Mouse (Mus musculus) embryonic facial prominence, embryonic 13.5 days (tissue): Measurements from ENCODE around the gene Sdhaf1. TPM values are rescaled to one million over a fixed set of nuclear protein-coding genes. Genes with fewer than 3 reads are reported as not detected.

ENCODE experiments used
- ATAC-seq: fragments of 200-750 bp; cut with Nextera tagmentation; 2 replicates; pipeline ENCODE4 v1.8.0; 2017; ENCODE audit warnings: low read depth; ENCODE audit not compliant: insufficient number of reproducible peaks, insufficient read depth, low FRiP score, low TSS enrichment
- H3K27ac ChIP-seq: fragments of 300-500 bp; sonication (generic); 2 replicates; pipeline ENCODE4 v1.5.1; 2015; ENCODE audit warnings: moderate library complexity, mild to moderate bottlenecking, inconsistent platforms
- H3K27me3 ChIP-seq: fragments of 300-500 bp; sonication (generic); 2 replicates; pipeline ENCODE4 v1.6.1; 2015; ENCODE audit warnings: mild to moderate bottlenecking, inconsistent platforms
- H3K36me3 ChIP-seq: fragments of 300-500 bp; sonication (generic); 2 replicates; pipeline ENCODE4 v1.6.1; 2015; ENCODE audit warnings: mild to moderate bottlenecking, inconsistent platforms
- H3K4me1 ChIP-seq: fragments of 300-500 bp; sonication (generic); 2 replicates; pipeline ENCODE4 v1.6.1; 2015; ENCODE audit warnings: inconsistent platforms
- H3K4me2 ChIP-seq: fragments of 300-500 bp; sonication (generic); 2 replicates; pipeline ENCODE4 v1.6.1; 2015; ENCODE audit warnings: moderate library complexity, mild to moderate bottlenecking, inconsistent platforms
- H3K4me3 ChIP-seq: fragments of 300-500 bp; sonication (generic); 2 replicates; pipeline ENCODE4 v1.5.1; 2015; ENCODE audit warnings: mild to moderate bottlenecking, inconsistent platforms
- H3K9ac ChIP-seq: fragments of 300-500 bp; sonication (generic); 2 replicates; pipeline ENCODE4 v1.6.1; 2015; ENCODE audit warnings: mild to moderate bottlenecking, inconsistent platforms
- H3K9me3 ChIP-seq: fragments of 300-500 bp; sonication (generic); 2 replicates; pipeline ENCODE4 v1.6.1; 2016; ENCODE audit warnings: inconsistent platforms
- WGBS: fragments of 180-500 bp; shearing (Covaris S2); methylation state at CpG from one replicate; pipeline ENCODE4 v1.1.7; 2015; ENCODE audit warnings: mixed read lengths; 5-methylcytosine and 5-hydroxymethylcytosine counted together
- polyA plus RNA-seq: library from polyadenylated mRNA; unstranded; fragments of >200 nt; fragmentation: Nextera tagmentation; extraction: Ambion mirVana; gene quantifications from 2 replicates; pipeline ENCODE4 v1.2.1, GENCODE M21; 2015

Sdhaf1 gene
- polyA plus RNA-seq, 1 experiment from 2014 or later, result 22.5 TPM

DNA sequence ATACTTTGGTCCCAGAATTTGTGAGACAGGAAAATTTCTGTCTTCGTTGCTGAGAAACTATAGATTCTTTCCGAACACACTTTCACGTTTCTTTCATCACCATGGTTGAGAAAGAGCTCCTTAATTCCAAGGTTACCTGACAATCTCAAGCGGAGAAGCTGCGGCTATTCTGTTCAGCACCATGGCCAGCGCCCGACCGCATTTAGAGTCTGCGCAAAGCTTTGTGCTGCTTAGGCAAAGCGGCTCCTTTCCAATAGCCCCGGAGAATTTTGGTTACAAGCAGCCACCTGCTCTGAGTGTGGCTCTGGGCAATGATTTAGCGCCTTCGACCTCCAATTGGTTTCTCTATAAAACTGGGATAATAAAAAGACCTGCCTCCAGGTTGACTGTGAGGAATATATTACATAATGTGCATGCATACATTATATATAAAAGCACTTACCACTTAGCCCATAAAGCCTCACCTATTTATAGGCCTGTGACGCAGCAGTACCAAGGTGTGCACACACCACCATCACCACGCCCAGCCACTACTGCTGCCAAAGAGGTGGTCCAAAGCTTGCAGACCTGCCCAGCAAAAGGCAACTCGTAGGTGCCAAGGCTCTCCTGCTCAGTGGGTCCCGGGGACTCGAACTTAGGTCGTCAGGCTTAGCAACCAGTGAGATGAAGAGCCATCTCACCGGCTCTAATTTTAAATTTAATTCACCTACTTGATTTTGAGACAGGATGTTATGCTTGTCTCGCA lies 23.1 kb upstream of the Sdhaf1 start:
- H3K27ac ChIP-seq, result no peak overlapping the region
- no peak overlapping the region for H3K4me2 ChIP-seq
- H3K4me1 ChIP-seq, result peaks cover 9% of the 10 kb centered on the region
- no peak overlapping the region for H3K4me3 ChIP-seq
- ATAC-seq, result no peak
- 27% methylated on average over 21 of the region's 21 CpGs for WGBS
- peaks cover 38% of the 10 kb centered on the region for H3K27me3 ChIP-seq
- H3K36me3 ChIP-seq, result no peaks in the 10 kb centered on the region
- no peak overlapping the region for H3K9ac ChIP-seq
- no peaks in the 10 kb centered on the region for H3K9me3 ChIP-seq

DNA sequence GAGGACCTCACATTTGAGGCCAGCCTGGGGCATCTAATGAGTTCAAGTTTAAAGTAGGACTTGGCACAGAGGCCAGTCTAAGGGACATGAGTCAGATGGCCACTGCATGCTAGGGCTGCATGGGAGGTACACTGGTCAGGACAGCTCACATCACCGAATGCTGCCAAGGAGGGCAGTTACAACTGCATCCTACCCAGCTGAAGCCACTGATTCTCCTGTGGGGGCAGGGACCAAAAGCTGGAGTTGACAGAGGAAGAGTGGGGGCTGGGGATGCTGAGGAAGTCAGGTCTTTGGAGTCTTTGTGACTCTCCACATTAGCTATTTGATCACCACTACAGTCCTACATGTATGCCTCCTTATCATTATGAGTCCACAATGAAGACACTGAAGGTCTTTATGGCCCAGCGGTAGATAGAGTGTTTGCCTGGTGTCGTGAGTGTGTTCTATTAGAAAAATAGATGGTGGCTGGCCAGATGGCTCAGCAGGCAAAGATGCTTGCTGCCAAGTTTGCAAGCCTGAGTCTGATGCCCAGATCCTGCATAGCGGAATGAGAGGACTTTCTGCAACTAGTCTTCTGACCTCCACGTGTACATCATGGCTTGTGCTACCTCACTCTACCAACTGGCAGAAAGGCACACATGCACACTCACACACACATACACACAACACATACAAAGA lies 15.9 kb upstream of the Sdhaf1 start:
- peaks cover 22% of the 10 kb centered on the region for H3K27me3 ChIP-seq
- H3K4me1 ChIP-seq, result peaks cover 10% of the 10 kb centered on the region; the same call in 1 of the 2 replicates
- 74% methylated on average over 5 of the region's 5 CpGs for WGBS
- ATAC-seq, result no peak
- no peak overlapping the region for H3K9ac ChIP-seq
- no peak overlapping the region for H3K27ac ChIP-seq
- H3K4me2 ChIP-seq, result no peak overlapping the region
- H3K4me3 ChIP-seq, result no peak overlapping the region
- H3K36me3 ChIP-seq, result no peaks in the 10 kb centered on the region
- H3K9me3 ChIP-seq, result no peaks in the 10 kb centered on the region

DNA sequence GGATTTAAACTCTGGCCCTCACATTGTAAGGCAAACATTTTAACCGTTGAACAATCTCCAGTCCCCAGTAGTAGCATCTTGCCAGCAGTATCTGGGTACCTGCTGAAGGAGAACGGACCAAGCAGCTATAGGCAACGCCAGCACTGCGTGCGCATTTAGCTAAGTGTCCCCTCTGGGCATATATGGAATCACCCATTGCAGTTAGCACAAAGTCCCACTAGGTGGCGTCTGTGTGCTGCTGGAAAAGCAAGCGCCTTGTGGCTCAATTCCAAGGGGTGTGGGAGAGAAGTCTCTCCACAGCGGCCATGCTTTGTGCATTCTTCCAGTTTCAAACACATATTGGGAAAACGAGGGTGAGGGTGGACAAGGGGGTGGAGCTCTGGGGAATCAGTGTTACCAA lies 12.7 kb upstream of the Sdhaf1 start:
- Histone ChIP-seq H3K9me3 (no peaks in the 10 kb centered on the region), H3K4me2 (no peak overlapping the region; the same call in 1 of the 2 replicates), H3K36me3 (no peaks in the 10 kb centered on the region), H3K4me1 (peaks cover 20% of the 10 kb centered on the region), H3K4me3 (no peak overlapping the region), H3K9ac (no peak overlapping the region), H3K27ac (no peak overlapping the region), H3K27me3 (peaks cover 26% of the 10 kb centered on the region)
- ATAC-seq, result no peak
- WGBS, result 2% methylated on average over 9 of the region's 9 CpGs

DNA sequence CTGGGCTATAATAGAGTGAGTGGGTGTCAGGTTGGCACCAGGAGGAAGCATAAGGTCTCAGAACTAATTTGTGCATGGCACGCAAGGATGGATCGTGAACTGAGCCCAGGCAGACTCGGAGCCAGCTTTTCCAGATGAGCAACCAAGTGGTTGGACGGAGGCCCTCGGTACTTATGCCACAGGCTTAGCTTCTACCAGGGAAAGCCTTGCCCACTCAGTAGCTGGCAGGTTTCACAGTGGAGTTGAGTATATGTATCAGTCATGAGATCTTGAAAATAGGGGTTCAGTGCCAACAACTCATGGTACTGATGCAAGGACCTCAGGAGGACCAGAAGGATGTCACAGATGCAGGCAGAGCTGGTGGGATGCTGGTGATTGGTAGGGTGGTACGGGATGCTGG lies 12.0 kb upstream of the Sdhaf1 start:
- 79% methylated on average over 6 of the region's 6 CpGs for WGBS

DNA sequence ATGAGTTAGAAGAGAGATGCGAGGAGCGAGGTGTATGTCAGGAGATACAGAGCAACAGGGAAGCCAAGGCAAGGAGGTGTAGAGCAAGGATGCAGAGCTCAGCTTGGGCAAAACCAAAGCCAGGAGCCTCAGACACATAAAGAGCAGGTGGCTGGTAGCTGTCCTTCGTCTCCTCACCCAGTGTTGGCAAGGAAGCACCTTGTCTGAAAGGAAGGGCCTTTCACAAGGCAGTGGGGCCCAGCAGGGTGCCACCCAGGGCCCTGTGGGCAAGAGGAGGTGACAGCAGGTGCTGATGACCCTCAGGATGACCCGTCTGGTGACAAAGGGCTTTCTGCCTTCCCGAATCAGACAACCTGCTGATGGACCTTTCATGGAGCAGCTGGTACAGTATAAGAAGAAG lies 10.9 kb upstream of the Sdhaf1 start:
- no peak for ATAC-seq

More for the DNA sequence above, 12.0 kb upstream of the Sdhaf1 start:
- no peak for ATAC-seq
- H3K4me2 ChIP-seq, result no peak overlapping the region
- peaks cover 20% of the 10 kb centered on the region for H3K4me1 ChIP-seq
- H3K36me3 ChIP-seq, result no peaks in the 10 kb centered on the region
- no peak overlapping the region for H3K9ac ChIP-seq
- no peaks in the 10 kb centered on the region for H3K9me3 ChIP-seq
- peaks cover 26% of the 10 kb centered on the region for H3K27me3 ChIP-seq
- H3K27ac ChIP-seq, result no peak overlapping the region
- no peak overlapping the region for H3K4me3 ChIP-seq

DNA sequence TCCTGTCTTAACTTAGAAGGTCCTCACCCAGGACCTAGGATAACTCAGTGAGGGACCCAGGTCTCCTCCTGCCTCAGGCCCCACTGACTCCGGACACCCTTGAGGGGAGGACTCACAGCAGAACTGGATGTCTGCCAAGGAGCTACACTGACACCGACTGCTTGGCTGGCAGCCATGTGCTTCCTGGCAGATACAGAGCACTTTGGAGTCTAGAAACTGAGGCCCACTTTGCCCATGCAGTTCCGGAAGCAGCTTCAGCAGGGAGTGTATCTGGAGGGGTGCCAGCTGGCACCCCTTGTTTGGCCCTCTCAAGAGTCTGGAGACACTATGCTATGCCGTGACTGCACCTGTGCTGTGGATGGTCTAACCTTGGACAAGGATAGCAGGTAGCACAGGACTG lies 9.7 kb upstream of the Sdhaf1 start:
- peaks cover 20% of the 10 kb centered on the region for H3K4me1 ChIP-seq
- peak overlapping the region; percentile 28; the same call in 1 of the 2 replicates for H3K27ac ChIP-seq
- 0 out of 2 replicates have a peak, but pooled peaks have one; percentile 11 for ATAC-seq
- H3K4me3 ChIP-seq, result no peak overlapping the region
- H3K27me3 ChIP-seq, result peaks cover 26% of the 10 kb centered on the region
- no peak overlapping the region; the same call in 1 of the 2 replicates for H3K4me2 ChIP-seq
- peak overlapping the region; percentile 51; the same call in 1 of the 2 replicates for H3K9ac ChIP-seq
- H3K9me3 ChIP-seq, result no peaks in the 10 kb centered on the region
- no peaks in the 10 kb centered on the region for H3K36me3 ChIP-seq
- 29% methylated on average over 4 of the region's 4 CpGs for WGBS

More for the DNA sequence above, 10.9 kb upstream of the Sdhaf1 start:
- Histone ChIP-seq H3K4me1 (peaks cover 20% of the 10 kb centered on the region), H3K4me3 (no peak overlapping the region), H3K27me3 (peaks cover 26% of the 10 kb centered on the region), H3K27ac (no peak overlapping the region), H3K4me2 (no peak overlapping the region), H3K9me3 (no peaks in the 10 kb centered on the region), H3K9ac (no peak overlapping the region), H3K36me3 (no peaks in the 10 kb centered on the region)
- WGBS, result 69% methylated on average over 5 of the region's 5 CpGs

DNA sequence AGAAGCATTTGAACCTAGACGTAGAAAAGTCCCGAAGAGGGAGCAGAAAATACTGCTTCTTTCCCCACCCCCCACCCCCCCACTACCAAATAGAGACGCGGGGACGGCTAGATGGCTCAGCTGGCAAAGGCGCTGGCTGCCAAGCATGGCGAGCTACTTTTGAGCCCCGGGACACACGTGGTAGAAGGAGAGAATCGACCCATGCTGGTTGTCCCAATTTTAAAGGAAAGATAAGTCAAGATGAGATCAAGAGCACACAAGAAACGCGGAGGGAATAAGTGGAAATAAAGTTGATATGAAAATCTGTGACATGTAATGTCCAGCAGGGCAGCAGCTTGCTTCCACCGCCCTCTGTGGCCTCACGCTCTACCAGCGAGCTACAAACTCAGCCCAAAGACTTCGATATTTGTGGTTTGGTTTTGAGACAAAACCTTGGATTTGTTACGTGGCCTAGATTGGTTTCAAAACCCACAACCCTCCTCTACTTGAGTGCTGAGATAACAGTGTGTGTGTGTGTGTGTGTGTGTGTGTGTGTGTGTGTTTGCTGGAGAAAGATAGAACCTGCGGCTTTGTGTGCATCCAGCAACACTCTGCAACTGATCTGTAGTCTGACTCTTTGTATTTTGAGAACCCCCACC lies 9.0 kb upstream of the Sdhaf1 start:
- Histone ChIP-seq H3K9ac (no peak overlapping the region), H3K36me3 (no peaks in the 10 kb centered on the region), H3K4me2 (peak overlapping the region; percentile 37; the same call in 1 of the 2 replicates), H3K27me3 (peaks cover 26% of the 10 kb centered on the region), H3K4me3 (no peak overlapping the region), H3K9me3 (no peaks in the 10 kb centered on the region), H3K27ac (no peak overlapping the region), H3K4me1 (peaks cover 20% of the 10 kb centered on the region)
- ATAC-seq, result no peak
- WGBS, result 64% methylated on average over 18 of the region's 18 CpGs

DNA sequence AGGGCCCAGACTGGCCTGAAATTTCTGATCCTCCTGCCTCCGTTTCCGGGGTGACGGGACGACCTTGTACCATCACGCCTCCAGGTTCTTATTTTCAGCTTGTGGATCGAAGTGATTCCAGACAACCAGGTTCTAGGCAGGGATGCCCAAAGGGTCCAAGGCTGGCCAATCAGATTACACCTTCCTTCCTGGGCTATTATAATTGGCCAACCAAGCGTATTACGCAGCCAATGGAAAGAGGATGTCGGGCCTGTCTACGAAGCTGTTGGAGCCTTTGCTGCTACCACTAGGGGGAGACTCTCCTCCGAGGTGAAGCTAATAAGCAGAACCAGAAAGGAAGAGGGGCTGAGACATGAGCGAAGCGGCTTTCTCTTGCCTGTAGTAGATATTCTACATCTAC lies 8.2 kb upstream of the Sdhaf1 start:
- Histone ChIP-seq H3K9ac (peak overlapping the region; percentile 16; the same call in 1 of the 2 replicates), H3K4me2 (peak overlapping the region; percentile 37), H3K27ac (no peak overlapping the region), H3K9me3 (no peaks in the 10 kb centered on the region), H3K4me3 (no peak overlapping the region), H3K27me3 (peaks cover 26% of the 10 kb centered on the region), H3K36me3 (no peaks in the 10 kb centered on the region), H3K4me1 (peaks cover 20% of the 10 kb centered on the region)
- peak; percentile 70; the same call in 1 of the 2 replicates for ATAC-seq
- 8% methylated on average over 13 of the region's 13 CpGs for whole genome bisulfite sequencing

DNA sequence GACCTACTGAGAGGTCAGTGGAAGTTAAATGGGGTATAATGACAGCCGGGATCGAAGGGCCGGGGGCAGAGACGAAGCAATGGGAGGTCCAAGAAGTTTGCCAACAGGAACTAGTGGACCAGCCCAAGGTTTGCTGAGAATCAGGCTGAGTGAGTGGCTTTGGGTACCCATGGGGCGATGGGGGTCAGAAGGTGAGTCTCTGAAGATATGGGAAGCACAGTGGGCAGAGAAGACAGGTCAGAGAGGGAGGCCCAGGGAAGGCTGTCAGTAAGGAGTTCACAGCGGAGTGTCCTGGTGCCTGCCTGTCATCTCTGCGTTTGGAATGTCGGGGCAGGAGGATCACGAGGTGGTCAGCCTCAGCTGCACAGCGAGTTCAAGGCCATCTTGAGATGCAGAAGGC lies 4.7 kb upstream of the Sdhaf1 start:
- no peaks in the 10 kb centered on the region for H3K36me3 ChIP-seq
- H3K9ac ChIP-seq, result no peak overlapping the region
- H3K27ac ChIP-seq, result no peak overlapping the region
- ATAC-seq, result no peak
- H3K4me2 ChIP-seq, result no peak overlapping the region
- H3K9me3 ChIP-seq, result no peaks in the 10 kb centered on the region
- no peaks in the 10 kb centered on the region; the same call in none of the 2 replicates for H3K27me3 ChIP-seq
- H3K4me3 ChIP-seq, result no peak overlapping the region
- WGBS, result 56% methylated on average over 10 of the region's 10 CpGs
- peaks cover 11% of the 10 kb centered on the region for H3K4me1 ChIP-seq

DNA sequence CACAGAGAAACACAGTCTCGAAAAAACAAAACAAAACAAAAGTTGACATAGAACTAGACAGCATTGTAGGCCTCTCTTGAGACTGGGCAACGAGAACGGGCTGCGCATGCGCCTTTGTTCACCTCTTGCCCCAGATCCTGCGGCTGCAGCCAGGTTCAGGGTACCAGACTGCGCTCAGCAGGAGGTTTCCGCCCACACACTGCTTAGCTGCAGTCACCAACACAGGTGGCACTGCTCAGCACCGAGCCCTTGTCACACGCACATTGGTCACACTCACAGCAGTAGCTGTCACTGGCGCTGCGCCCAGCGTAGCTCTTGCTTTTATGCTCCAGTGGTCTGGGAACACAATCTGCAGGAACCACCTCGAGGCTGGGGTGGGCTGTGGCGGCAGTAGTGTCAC lies 3.4 kb upstream of the Sdhaf1 start:
- Histone ChIP-seq H3K4me1 (peaks cover 11% of the 10 kb centered on the region), H3K4me2 (no peak overlapping the region), H3K9me3 (no peaks in the 10 kb centered on the region), H3K4me3 (no peak overlapping the region), H3K36me3 (no peaks in the 10 kb centered on the region), H3K27ac (no peak overlapping the region), H3K27me3 (no peaks in the 10 kb centered on the region; the same call in 1 of the 2 replicates), H3K9ac (no peak overlapping the region)
- WGBS, result 63% methylated on average over 15 of the region's 15 CpGs
- ATAC-seq, result no peak

DNA sequence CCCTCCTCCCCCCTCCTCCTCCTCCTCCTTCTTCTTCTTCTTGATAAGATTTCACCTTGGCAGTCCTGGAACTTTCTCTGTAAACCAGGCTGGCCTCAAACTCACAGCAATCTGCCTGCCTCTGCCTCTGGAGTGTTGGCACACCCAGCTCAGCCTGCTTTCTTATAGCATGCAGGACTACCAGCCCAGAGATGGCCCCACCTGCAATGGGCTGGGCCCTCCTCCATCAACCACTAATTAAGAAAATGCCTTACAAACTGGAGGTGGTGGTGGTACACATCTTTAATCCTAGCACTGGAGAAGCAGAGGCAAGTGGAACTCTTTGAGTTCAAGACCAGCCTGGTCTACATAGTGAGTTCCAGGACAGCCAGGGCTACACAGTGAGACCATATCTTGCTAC lies 2.7 kb upstream of the Sdhaf1 start:
- Histone ChIP-seq H3K4me1 (peaks cover 7% of the 10 kb centered on the region), H3K9me3 (no peaks in the 10 kb centered on the region), H3K4me3 (no peak overlapping the region), H3K27me3 (no peaks in the 10 kb centered on the region; the same call in 1 of the 2 replicates), H3K9ac (no peak overlapping the region), H3K4me2 (no peak overlapping the region), H3K36me3 (no peaks in the 10 kb centered on the region), H3K27ac (no peak overlapping the region)
- no peak for ATAC-seq
